Mouse (Mus musculus): Measurements from ENCODE around the gene Fgfr2. TPM values are rescaled to one million over a fixed set of nuclear protein-coding genes. Genes with fewer than 3 reads are reported as not detected.
A peak's percentile ranks its signal among the peaks of the same experiment; 100 is the strongest.
"Not testable (repeated sequence)": the region's sequence is repeated elsewhere in the genome, so short reads cannot be mapped to it uniquely, and the experiment has no call there.

Fgfr2 gene
- polyA plus RNA-seq, 1 experiment from 2014 or later: 17.2 TPM

DNA sequence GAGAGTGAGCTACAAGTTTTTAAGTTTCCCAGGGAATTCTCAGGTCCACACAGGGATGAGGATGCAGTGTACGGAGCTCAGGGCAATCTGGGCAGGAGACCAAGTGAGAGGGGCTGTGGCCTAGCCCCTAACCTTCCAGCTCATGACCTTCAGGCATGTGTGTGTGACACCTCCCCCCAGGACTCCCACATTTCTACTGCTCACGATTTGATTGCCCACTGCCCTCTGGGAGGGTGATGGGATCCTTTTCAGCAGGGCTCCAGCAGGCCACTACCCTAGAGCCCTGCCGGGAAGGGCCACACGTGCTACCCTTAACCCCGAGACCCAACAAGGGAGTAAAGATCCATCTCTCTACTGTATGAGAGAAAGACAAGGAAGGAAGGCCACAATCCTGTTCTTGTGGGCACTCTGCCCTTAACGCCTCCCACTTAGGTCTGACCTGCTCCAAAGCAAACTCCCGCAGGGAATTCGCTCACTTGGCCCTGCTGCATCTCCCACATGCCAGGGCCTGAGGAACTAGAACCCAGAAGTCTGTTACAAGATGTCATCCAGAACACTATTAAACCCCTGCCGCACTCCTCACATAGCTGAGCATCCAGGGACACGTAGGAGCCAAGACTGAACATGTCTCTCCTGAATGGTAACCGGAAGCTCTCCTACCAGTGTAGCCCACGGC lies 24.9 kb downstream of the Fgfr2 start:
- Histone ChIP-seq H3K36me3 (peaks cover 3% of the 10 kb centered on the region; the same call in 1 of the 2 replicates), H3K27ac (peak overlapping the region; percentile 73), H3K9me3 (replicated peaks) (no peaks in the 10 kb centered on the region), H3K27me3 (no peaks in the 10 kb centered on the region), H3K4me3 (no peak overlapping the region), H3K9ac (peak overlapping the region; percentile 23; the same call in 1 of the 2 replicates), H3K4me2 (no peak overlapping the region), H3K4me1 (replicated peaks) (peaks cover 62% of the 10 kb centered on the region)
- 60% methylated on average over 12 of the region's 12 CpGs for WGBS
- no peak for ATAC-seq (replicated peaks; ENCODE audit: insufficient number of reproducible peaks, insufficient read depth, low FRiP score, low read depth)

DNA sequence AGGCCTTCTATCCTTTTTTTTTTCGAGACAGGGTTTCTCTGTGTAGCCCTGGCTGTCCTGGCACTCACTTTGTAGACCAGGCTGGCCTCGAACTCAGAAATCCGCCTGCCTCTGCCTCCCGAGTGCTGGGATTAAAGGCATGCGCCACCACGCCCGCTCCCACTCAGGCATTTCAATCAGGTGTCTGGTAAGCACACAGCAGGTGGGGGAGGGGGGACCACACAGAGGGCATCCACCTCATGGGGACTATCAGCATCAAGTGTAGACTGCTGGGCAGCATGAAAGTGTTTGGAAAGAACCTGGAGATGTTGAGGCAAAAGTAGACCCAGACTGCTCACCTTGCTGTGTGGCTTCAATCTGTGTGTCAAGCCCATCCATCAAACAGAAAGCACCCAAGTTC lies 27.5 kb downstream of the Fgfr2 start:
- not testable (repeated sequence) for H3K4me2 ChIP-seq; H3K9ac ChIP-seq; H3K27ac ChIP-seq; H3K4me3 ChIP-seq; H3K36me3 ChIP-seq; ATAC-seq (replicated peaks; ENCODE audit: insufficient number of reproducible peaks, insufficient read depth, low FRiP score, low read depth); H3K27me3 ChIP-seq; H3K9me3 ChIP-seq (replicated peaks)
- H3K4me1 ChIP-seq (replicated peaks): peaks cover 48% of the 10 kb centered on the region
- 88% methylated on average over 7 of the region's 7 CpGs for WGBS

GRCm38 (mm10) chr7:133094711-133095495 lies 28.2 kb downstream of the Fgfr2 start:
- H3K27ac ChIP-seq: no peak overlapping the region
- H3K4me3 ChIP-seq: no peak overlapping the region
- H3K9ac ChIP-seq: no peak overlapping the region
- ATAC-seq (replicated peaks; ENCODE audit: insufficient number of reproducible peaks, insufficient read depth, low FRiP score, low read depth): no peak
- H3K4me1 ChIP-seq (replicated peaks): peaks cover 48% of the 10 kb centered on the region
- no peaks in the 10 kb centered on the region for H3K9me3 ChIP-seq (replicated peaks)
- WGBS: 71% methylated on average over 9 of the region's 9 CpGs
- H3K36me3 ChIP-seq: peaks cover 3% of the 10 kb centered on the region; the same call in 1 of the 2 replicates
- H3K27me3 ChIP-seq: no peaks in the 10 kb centered on the region
- no peak overlapping the region for H3K4me2 ChIP-seq

GRCm38 (mm10) chr7:133094161-133094560 lies 29.0 kb downstream of the Fgfr2 start:
- Histone ChIP-seq H3K4me1 (replicated peaks) (peaks cover 48% of the 10 kb centered on the region), H3K27ac (no peak overlapping the region), H3K4me2 (no peak overlapping the region), H3K9ac (no peak overlapping the region), H3K36me3 (peaks cover 3% of the 10 kb centered on the region; the same call in 1 of the 2 replicates), H3K4me3 (no peak overlapping the region), H3K27me3 (no peaks in the 10 kb centered on the region), H3K9me3 (replicated peaks) (no peaks in the 10 kb centered on the region)
- 70% methylated on average over 3 of the region's 3 CpGs for WGBS
- ATAC-seq (replicated peaks; ENCODE audit: insufficient number of reproducible peaks, insufficient read depth, low FRiP score, low read depth): no peak

GRCm38 (mm10) chr7:133093731-133094130 lies 29.4 kb downstream of the Fgfr2 start:
- ATAC-seq (replicated peaks; ENCODE audit: insufficient number of reproducible peaks, insufficient read depth, low FRiP score, low read depth): no peak
- H3K4me2 ChIP-seq: no peak overlapping the region
- peaks cover 3% of the 10 kb centered on the region; the same call in 1 of the 2 replicates for H3K36me3 ChIP-seq
- 85% methylated on average over 5 of the region's 5 CpGs for WGBS
- no peak overlapping the region for H3K9ac ChIP-seq
- H3K27ac ChIP-seq: no peak overlapping the region
- H3K4me3 ChIP-seq: no peak overlapping the region
- H3K4me1 ChIP-seq (replicated peaks): peaks cover 48% of the 10 kb centered on the region
- no peaks in the 10 kb centered on the region for H3K9me3 ChIP-seq (replicated peaks)
- no peaks in the 10 kb centered on the region for H3K27me3 ChIP-seq

DNA sequence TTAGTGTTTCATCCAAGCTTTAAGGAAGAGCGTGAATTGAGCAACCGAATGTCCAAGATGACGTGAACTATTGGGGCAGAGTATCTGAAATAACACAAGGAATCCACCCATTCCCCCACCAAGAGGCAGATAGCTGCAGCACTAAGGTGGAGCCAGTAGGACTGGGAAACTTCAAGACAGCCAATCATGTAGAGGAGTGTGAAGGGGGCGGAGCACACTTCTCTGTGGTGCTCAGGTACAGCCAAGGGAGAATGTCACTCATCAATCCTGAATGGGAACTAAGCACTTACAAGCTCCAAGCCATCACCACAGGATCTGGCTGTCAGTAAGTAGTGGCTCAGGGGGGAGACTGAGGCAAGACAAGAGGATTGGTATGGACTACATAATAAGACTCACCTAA lies 32.5 kb downstream of the Fgfr2 start:
- Histone ChIP-seq H3K4me3 (no peak overlapping the region), H3K4me2 (no peak overlapping the region), H3K9me3 (replicated peaks) (no peaks in the 10 kb centered on the region), H3K9ac (no peak overlapping the region), H3K36me3 (peaks cover under 1% of the 10 kb centered on the region; the same call in 1 of the 2 replicates), H3K4me1 (replicated peaks) (peaks cover 48% of the 10 kb centered on the region), H3K27me3 (no peaks in the 10 kb centered on the region), H3K27ac (peak overlapping the region; percentile 65; the same call in 1 of the 2 replicates)
- no peak for ATAC-seq (replicated peaks; ENCODE audit: insufficient number of reproducible peaks, insufficient read depth, low FRiP score, low read depth)
- WGBS: 72% methylated on average over 4 of the region's 4 CpGs

DNA sequence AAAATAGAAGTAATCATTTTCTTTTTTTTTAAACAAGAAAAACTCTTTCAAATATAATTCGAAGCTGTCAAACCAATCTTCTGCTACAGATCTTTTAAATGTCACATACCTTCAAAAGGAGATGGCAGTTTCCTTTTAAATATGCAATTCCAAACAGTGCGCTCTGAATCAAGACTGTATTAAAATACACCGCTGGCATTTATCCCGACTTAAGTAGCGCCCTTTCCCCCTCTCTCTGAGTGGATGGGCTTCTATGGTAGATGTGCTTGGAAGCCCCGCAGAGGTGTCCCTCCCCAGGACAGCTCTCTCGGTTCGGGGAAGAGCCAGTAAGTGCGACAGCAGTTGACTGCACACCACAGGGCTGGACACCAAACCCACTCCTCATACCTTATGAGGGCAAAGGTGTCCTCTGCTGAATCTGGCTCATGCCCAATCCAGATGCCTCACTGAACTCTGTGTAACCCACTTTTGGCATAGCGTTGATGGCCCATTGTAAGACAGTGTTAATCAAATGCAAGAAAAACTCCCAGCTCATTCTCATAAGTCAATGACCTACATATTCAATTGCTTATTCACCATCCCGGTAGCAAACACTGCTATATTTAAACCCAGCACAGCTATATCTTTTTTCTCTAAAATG lies 33.4 kb downstream of the Fgfr2 start:
- Histone ChIP-seq H3K9ac (no peak overlapping the region), H3K27ac (peak overlapping the region; percentile 65), H3K4me2 (no peak overlapping the region), H3K4me1 (replicated peaks) (peaks cover 47% of the 10 kb centered on the region), H3K4me3 (no peak overlapping the region), H3K27me3 (no peaks in the 10 kb centered on the region), H3K36me3 (no peaks in the 10 kb centered on the region), H3K9me3 (replicated peaks) (no peaks in the 10 kb centered on the region)
- ATAC-seq (replicated peaks; ENCODE audit: insufficient number of reproducible peaks, insufficient read depth, low FRiP score, low read depth): no peak
- WGBS: 65% methylated on average over 11 of the region's 11 CpGs

DNA sequence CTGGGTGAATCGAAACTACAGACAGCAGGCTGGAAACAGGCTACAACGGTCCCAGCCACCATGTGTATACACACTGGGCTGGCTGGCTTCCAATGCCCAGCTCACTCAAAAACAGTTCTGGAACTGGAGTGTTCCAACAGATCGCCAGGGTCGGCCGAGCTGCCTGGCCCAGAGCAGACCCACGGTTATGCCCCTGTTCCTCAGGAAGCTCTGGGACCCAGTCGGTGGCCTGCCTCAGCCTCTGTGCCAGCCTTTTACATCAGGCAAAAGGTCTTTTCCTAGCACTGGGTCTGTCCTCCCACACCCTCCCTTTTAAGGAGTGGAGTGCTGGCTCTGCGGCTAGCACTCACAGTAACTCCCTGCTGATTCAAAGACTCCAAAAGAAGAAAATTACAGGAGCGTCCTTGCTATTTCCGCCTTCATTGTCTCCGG lies 34.3 kb downstream of the Fgfr2 start:
- Histone ChIP-seq H3K4me2 (peak overlapping the region; percentile 51), H3K9ac (peak overlapping the region; percentile 46), H3K4me3 (peak overlapping the region; percentile 24), H3K27ac (peak overlapping the region; percentile 88), H3K9me3 (replicated peaks) (no peaks in the 10 kb centered on the region), H3K36me3 (no peaks in the 10 kb centered on the region), H3K27me3 (no peaks in the 10 kb centered on the region), H3K4me1 (replicated peaks) (peaks cover 46% of the 10 kb centered on the region)
- peak; percentile 79 for ATAC-seq (replicated peaks; ENCODE audit: insufficient number of reproducible peaks, insufficient read depth, low FRiP score, low read depth)
- WGBS: 10% methylated on average over 11 of the region's 11 CpGs

GRCm38 (mm10) chr7:133088411-133088810 lies 34.7 kb downstream of the Fgfr2 start:
- WGBS: 51% methylated on average over 4 of the region's 4 CpGs
- H3K9me3 ChIP-seq (replicated peaks): no peaks in the 10 kb centered on the region
- peak overlapping the region; percentile 46 for H3K9ac ChIP-seq
- H3K4me2 ChIP-seq: peak overlapping the region; percentile 51
- H3K27ac ChIP-seq: peak overlapping the region; percentile 88
- H3K4me1 ChIP-seq (replicated peaks): peaks cover 46% of the 10 kb centered on the region
- peak overlapping the region; percentile 24; the same call in 1 of the 2 replicates for H3K4me3 ChIP-seq
- ATAC-seq (replicated peaks; ENCODE audit: insufficient number of reproducible peaks, insufficient read depth, low FRiP score, low read depth): no peak
- no peaks in the 10 kb centered on the region for H3K36me3 ChIP-seq
- H3K27me3 ChIP-seq: no peaks in the 10 kb centered on the region

DNA sequence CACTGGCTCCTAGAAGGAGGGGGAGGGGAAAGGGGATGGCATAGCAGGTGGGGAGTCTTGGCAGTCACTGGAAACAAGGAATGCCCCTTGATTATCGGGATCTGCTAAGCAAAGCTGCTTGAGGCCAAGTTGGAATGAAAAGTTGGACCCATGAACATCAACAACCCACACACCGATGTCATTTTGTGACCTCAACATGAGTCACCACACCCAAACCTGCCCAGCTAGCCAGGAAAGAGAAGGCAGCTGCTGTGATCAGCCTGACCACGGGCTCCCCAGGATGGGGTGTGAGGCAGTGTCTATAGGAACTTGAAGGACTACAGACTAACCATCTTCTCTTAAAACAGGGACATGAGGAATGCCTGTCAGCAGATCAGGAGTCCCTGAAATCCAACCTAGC lies 37.7 kb downstream of the Fgfr2 start:
- 74% methylated on average over 3 of the region's 3 CpGs for WGBS
- Histone ChIP-seq H3K4me3 (no peak overlapping the region), H3K4me2 (no peak overlapping the region), H3K9me3 (replicated peaks) (no peaks in the 10 kb centered on the region), H3K36me3 (no peaks in the 10 kb centered on the region), H3K27ac (no peak overlapping the region), H3K4me1 (replicated peaks) (peaks cover 38% of the 10 kb centered on the region), H3K9ac (no peak overlapping the region), H3K27me3 (no peaks in the 10 kb centered on the region)
- ATAC-seq (replicated peaks; ENCODE audit: insufficient number of reproducible peaks, insufficient read depth, low FRiP score, low read depth): no peak

DNA sequence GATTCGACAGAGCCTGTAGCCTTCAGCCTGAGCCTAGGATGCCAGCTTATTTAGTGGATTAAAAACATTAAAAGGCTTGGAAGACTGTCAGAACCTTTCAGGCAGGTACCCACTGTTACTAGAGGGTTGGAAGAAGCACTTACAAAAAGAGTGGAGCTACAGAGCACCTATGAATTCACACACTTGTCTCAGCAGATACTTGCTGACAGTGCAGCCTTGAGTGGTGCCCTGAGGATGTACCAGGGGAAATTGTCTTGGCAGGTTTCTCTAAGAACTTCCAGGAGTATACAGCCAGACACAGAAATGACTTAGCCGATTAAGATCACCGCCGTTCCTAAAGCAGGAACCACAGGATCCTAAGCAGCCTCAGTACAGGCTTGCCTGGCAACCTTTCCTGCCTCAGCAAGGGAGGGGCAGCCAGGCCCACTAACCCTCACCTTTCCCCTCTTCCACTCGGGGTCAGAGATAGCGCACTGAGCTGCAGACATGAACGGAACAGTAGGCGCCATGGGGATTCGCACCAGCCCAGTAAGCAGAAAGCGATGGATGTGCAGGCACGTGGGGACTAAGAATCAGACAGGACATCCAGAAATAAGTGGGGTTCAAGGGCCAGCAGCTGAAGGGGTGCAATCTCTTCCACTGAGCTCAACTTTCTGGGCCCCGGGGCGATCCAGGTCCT lies 39.1 kb downstream of the Fgfr2 start:
- H3K27ac ChIP-seq: no peak overlapping the region
- H3K27me3 ChIP-seq: no peaks in the 10 kb centered on the region
- 75% methylated on average over 13 of the region's 13 CpGs for WGBS
- H3K4me3 ChIP-seq: no peak overlapping the region
- H3K9me3 ChIP-seq (replicated peaks): no peaks in the 10 kb centered on the region
- no peak overlapping the region for H3K4me2 ChIP-seq
- H3K36me3 ChIP-seq: no peaks in the 10 kb centered on the region
- no peak overlapping the region for H3K9ac ChIP-seq
- H3K4me1 ChIP-seq (replicated peaks): peaks cover 28% of the 10 kb centered on the region
- no peak for ATAC-seq (replicated peaks; ENCODE audit: insufficient number of reproducible peaks, insufficient read depth, low FRiP score, low read depth)
